Mouse (Mus musculus): ENCODE measurements around the gene Acp5. TPM values are rescaled to one million over a fixed set of nuclear protein-coding genes. Genes with fewer than 3 reads are reported as not detected.

Gene Acp5
- polyA plus RNA-seq, 1 experiment from 2014 or later: 8.3 TPM

DNA sequence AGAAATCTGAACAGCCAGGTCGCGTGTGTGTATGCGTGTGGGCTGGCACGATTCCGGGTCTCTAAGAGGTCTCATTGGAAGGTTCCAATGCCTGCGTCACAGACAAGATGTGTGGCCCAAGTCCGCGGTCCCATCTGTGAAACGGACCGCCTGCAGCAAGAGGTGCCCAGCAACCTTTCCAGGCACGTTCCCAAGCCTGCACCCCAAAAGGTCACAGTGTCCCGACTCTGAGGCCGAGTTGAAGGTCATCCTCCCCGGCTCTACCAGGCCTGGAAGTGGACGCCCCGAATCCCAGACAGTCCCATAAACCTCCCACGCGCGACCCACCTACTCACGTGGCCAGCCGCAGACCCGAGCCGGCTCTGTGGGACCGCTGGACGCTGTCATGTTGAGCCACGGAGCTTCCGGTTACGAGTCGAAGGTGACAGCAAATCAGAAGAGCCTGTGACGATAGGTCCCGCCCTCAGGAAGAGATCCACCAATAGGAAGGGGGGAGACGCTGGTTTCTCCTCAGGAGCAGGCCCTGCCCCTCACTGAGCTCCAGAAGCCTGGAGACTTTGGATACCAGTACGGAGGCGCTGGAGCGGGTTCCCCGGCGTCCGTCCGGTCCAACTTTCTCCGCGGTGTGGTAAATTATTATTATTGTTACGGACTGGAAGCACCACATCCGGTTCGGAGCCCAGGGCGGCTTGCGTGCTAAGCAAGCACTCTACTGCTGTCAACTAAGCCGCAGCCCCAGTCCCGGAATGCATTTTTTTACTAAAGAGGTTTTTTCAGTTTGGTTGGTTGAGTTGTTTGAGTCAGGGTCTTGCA lies 50.3 kb downstream of the Acp5 start, which contains the start of gene Ecsit:
Gene Ecsit, minus strand, starts transcription at position 417 of the 813 bp plus-strand sequence.
- H3K36me3 ChIP-seq: peaks cover 9% of the 10 kb centered on the region
- H3K9ac ChIP-seq: peak within 1 kb of the TSS; percentile 80
- H3K27me3 ChIP-seq: no peaks in the 10 kb centered on the region
- H3K4me2 ChIP-seq (replicated peaks): peak within 1 kb of the TSS; percentile 61
- under 1% methylated on average over 48 of the region's 48 CpGs for WGBS
- no peaks in the 10 kb centered on the region for H3K9me3 ChIP-seq (replicated peaks)
- peak; percentile 99 for ATAC-seq (ENCODE audit: low FRiP score)
- peaks cover 7% of the 10 kb centered on the region for H3K4me1 ChIP-seq
- H3K27ac ChIP-seq: peak within 1 kb of the TSS; percentile 79
- H3K4me3 ChIP-seq: peak within 1 kb of the TSS; percentile 81

DNA sequence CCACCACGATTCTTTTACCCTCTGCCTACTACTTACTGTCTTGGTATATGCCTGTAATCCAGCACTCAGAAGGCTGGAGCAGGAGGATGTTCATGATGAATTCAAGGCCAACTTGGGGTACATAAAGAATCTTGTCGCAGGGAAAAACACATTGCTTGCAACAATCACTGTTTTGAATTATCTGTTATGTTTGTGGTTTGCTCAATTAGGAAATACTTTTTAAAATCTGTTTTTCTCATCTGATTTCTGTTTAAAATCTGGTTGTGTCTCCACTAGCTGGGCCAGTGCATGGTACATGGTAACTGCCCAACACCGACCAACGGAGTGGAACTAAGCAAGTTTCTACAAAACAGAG lies 50.9 kb downstream of the Acp5 start:
- Histone ChIP-seq H3K4me3 (peak overlapping the region; percentile 81), H3K9ac (peak overlapping the region; percentile 80), H3K4me1 (peaks cover 7% of the 10 kb centered on the region), H3K36me3 (peaks cover 14% of the 10 kb centered on the region), H3K27me3 (no peaks in the 10 kb centered on the region), H3K4me2 (replicated peaks) (peak overlapping the region; percentile 61), H3K27ac (no peak overlapping the region), H3K9me3 (replicated peaks) (no peaks in the 10 kb centered on the region)
- ATAC-seq (ENCODE audit: low FRiP score): no peak
- WGBS: 37% methylated on average over 4 of the region's 4 CpGs

Small RNA genes lying within 50 kb of the gene (microRNA-seq; reads per million reads assigned to microRNA genes)
- not detected for gene Mir7084

Other genes starting within 250 kb of the Acp5 start
- 15.5 and 16.3 TPM in 2 replicates for gene Rab3d, start 217.5 kb downstream of the Acp5 start, polyA plus RNA-seq (2016; fragmentation: Nextera tagmentation; extraction: Ambion mirVana)
- gene Ccdc159, start 208.2 kb downstream of the Acp5 start, polyA plus RNA-seq (2016; fragmentation: Nextera tagmentation; extraction: Ambion mirVana): 8.8 and 9.2 TPM in 2 replicates
- gene Tmem205, start 208.2 kb downstream of the Acp5 start, polyA plus RNA-seq (2016; fragmentation: Nextera tagmentation; extraction: Ambion mirVana): 37.0 and 37.5 TPM in 2 replicates
- 48.3 and 54.9 TPM in 2 replicates for gene Plppr2, start 198.7 kb downstream of the Acp5 start, polyA plus RNA-seq (2016; fragmentation: Nextera tagmentation; extraction: Ambion mirVana)
- gene Swsap1, start 180.0 kb downstream of the Acp5 start, polyA plus RNA-seq (2016; fragmentation: Nextera tagmentation; extraction: Ambion mirVana): 7.2 and 9.5 TPM in 2 replicates
- gene Epor, start 172.2 kb downstream of the Acp5 start, polyA plus RNA-seq (2016; fragmentation: Nextera tagmentation; extraction: Ambion mirVana): 4.3 TPM in 2 replicates
- gene Rgl3, start 146.3 kb downstream of the Acp5 start, polyA plus RNA-seq (2016; fragmentation: Nextera tagmentation; extraction: Ambion mirVana): 1.9 TPM in 2 replicates
- 4.1 and 4.7 TPM in 2 replicates for gene Ccdc151, start 133.1 kb downstream of the Acp5 start, polyA plus RNA-seq (2016; fragmentation: Nextera tagmentation; extraction: Ambion mirVana)
- 106 and 108 TPM in 2 replicates for gene Prkcsh, start 132.9 kb downstream of the Acp5 start, polyA plus RNA-seq (2016; fragmentation: Nextera tagmentation; extraction: Ambion mirVana)
- gene Elavl3, start 83.7 kb downstream of the Acp5 start, polyA plus RNA-seq (2016; fragmentation: Nextera tagmentation; extraction: Ambion mirVana): 62.6 and 62.9 TPM in 2 replicates
- not detected in 2 replicates for gene Gm49318, start 64.5 kb downstream of the Acp5 start, polyA plus RNA-seq (2016; fragmentation: Nextera tagmentation; extraction: Ambion mirVana)
- 16.4 and 20.4 TPM in 2 replicates for gene Zfp653, start 64.3 kb downstream of the Acp5 start, polyA plus RNA-seq (2016; fragmentation: Nextera tagmentation; extraction: Ambion mirVana)
- 37.1 and 40.0 TPM in 2 replicates for gene Ecsit, start 50.3 kb downstream of the Acp5 start, polyA plus RNA-seq (2016; fragmentation: Nextera tagmentation; extraction: Ambion mirVana)
- 1.9 and 3.1 TPM in 2 replicates for gene Cnn1, start 36.5 kb downstream of the Acp5 start, polyA plus RNA-seq (2016; fragmentation: Nextera tagmentation; extraction: Ambion mirVana)
- gene Elof1, start 18.5 kb downstream of the Acp5 start, polyA plus RNA-seq (2016; fragmentation: Nextera tagmentation; extraction: Ambion mirVana): 161 and 177 TPM in 2 replicates
- 58.8 and 65.6 TPM in 2 replicates for gene Pigyl, start 21.1 kb upstream of the Acp5 start, polyA plus RNA-seq (2016; fragmentation: Nextera tagmentation; extraction: Ambion mirVana)
- gene Zfp872, start 52.4 kb upstream of the Acp5 start, polyA plus RNA-seq (2016; fragmentation: Nextera tagmentation; extraction: Ambion mirVana): 0.26 TPM in 1 of 2 replicates, not detected in the other
- gene Zfp809, start 90.0 kb upstream of the Acp5 start, polyA plus RNA-seq (2016; fragmentation: Nextera tagmentation; extraction: Ambion mirVana): 10.5 and 11.5 TPM in 2 replicates
- 6.5 and 6.9 TPM in 2 replicates for gene Zfp599, start 124.2 kb upstream of the Acp5 start, polyA plus RNA-seq (2016; fragmentation: Nextera tagmentation; extraction: Ambion mirVana)
- gene Zfp810, start 171.9 kb upstream of the Acp5 start, polyA plus RNA-seq (2016; fragmentation: Nextera tagmentation; extraction: Ambion mirVana): 39.0 and 40.3 TPM in 2 replicates